Mouse (Mus musculus): ENCODE measurements around the gene Higd1b. TPM values are rescaled to one million over a fixed set of nuclear protein-coding genes. Genes with fewer than 3 reads are reported as not detected.

Gene Higd1b
- polyA plus RNA-seq, 1 experiment, result 0.15 TPM

GRCm38 (mm10) chr11:102858951-102859350 lies 23.3 kb downstream of the Higd1b start:
- no peak overlapping the region for H3K27ac ChIP-seq (ENCODE audit: insufficient read depth, low read length)
- no peaks in the 10 kb centered on the region for H3K4me1 ChIP-seq (ENCODE audit: control insufficient read depth, insufficient read depth, insufficient read length)
- no peak for TF ChIP-seq CTCF (IDR thresholded peaks at IDR 0.05; ENCODE audit: extremely low read depth, insufficient read depth, insufficient read length, insufficient replicate concordance)
- DNase-seq (ENCODE audit: low read depth in 1 of 2, low spot score in 2 of 2), result no peak
- WGBS, result 95% methylated on average over 11 of the region's 11 CpGs
- H3K4me3 ChIP-seq (ENCODE audit: extremely low read depth, insufficient read depth, insufficient read length), result no peak overlapping the region
- peaks cover 34% of the 10 kb centered on the region for H3K36me3 ChIP-seq (ENCODE audit: control insufficient read depth, insufficient read depth, low read length)
- no peaks in the 10 kb centered on the region for H3K27me3 ChIP-seq (ENCODE audit: control insufficient read depth, insufficient read depth, low read length)

GRCm38 (mm10) chr11:102859933-102860332 lies 24.3 kb downstream of the Higd1b start:
- Histone ChIP-seq H3K4me3 (ENCODE audit: extremely low read depth, insufficient read depth, insufficient read length) (no peak overlapping the region), H3K27me3 (ENCODE audit: control insufficient read depth, insufficient read depth, low read length) (no peaks in the 10 kb centered on the region), H3K36me3 (ENCODE audit: control insufficient read depth, insufficient read depth, low read length) (peaks cover 27% of the 10 kb centered on the region), H3K27ac (ENCODE audit: insufficient read depth, low read length) (no peak overlapping the region), H3K4me1 (ENCODE audit: control insufficient read depth, insufficient read depth, insufficient read length) (no peaks in the 10 kb centered on the region)
- TF ChIP-seq POLR2A (IDR thresholded peaks at IDR 0.05; ENCODE audit: low read depth, low read length) (no peak), CTCF (IDR thresholded peaks at IDR 0.05; ENCODE audit: extremely low read depth, insufficient read depth, insufficient read length, insufficient replicate concordance) (no peak)
- no peak for DNase-seq (ENCODE audit: low read depth in 1 of 2, low spot score in 2 of 2)
- WGBS, result 94% methylated on average over 8 of the region's 8 CpGs

GRCm38 (mm10) chr11:102864272-102864671 lies 28.6 kb downstream of the Higd1b start:
- H3K27ac ChIP-seq (ENCODE audit: insufficient read depth, low read length), result no peak overlapping the region
- DNase-seq (ENCODE audit: low read depth in 1 of 2, low spot score in 2 of 2), result peak in 1 of 2 experiments; percentile 33
- no peak overlapping the region for H3K4me3 ChIP-seq (ENCODE audit: extremely low read depth, insufficient read depth, insufficient read length)
- H3K4me1 ChIP-seq (ENCODE audit: control insufficient read depth, insufficient read depth, insufficient read length), result no peaks in the 10 kb centered on the region
- no peaks in the 10 kb centered on the region for H3K27me3 ChIP-seq (ENCODE audit: control insufficient read depth, insufficient read depth, low read length)
- TF ChIP-seq CTCF (IDR thresholded peaks at IDR 0.05; ENCODE audit: extremely low read depth, insufficient read depth, insufficient read length, insufficient replicate concordance), result no peak
- TF ChIP-seq POLR2A (IDR thresholded peaks at IDR 0.05; ENCODE audit: low read depth, low read length), result no peak
- WGBS, result 24% methylated on average over 4 of the region's 4 CpGs
- peaks cover 39% of the 10 kb centered on the region for H3K36me3 ChIP-seq (ENCODE audit: control insufficient read depth, insufficient read depth, low read length)

- no peak overlapping the region for H3K4me3 ChIP-seq (ENCODE audit: extremely low read depth, insufficient read depth, insufficient read length)
- H3K27ac ChIP-seq (ENCODE audit: insufficient read depth, low read length), result no peak overlapping the region
- no peaks in the 10 kb centered on the region; the same call in 1 of the 2 replicates for H3K4me1 ChIP-seq (ENCODE audit: control insufficient read depth, insufficient read depth, insufficient read length)
- DNase-seq (ENCODE audit: low read depth in 1 of 2, low spot score in 2 of 2), result no peak
- H3K36me3 ChIP-seq (ENCODE audit: control insufficient read depth, insufficient read depth, low read length), result peaks cover 22% of the 10 kb centered on the region
- H3K27me3 ChIP-seq (ENCODE audit: control insufficient read depth, insufficient read depth, low read length), result no peaks in the 10 kb centered on the region
- WGBS, result 94% methylated on average over 7 of the region's 7 CpGs
- TF ChIP-seq POLR2A (IDR thresholded peaks at IDR 0.05; ENCODE audit: low read depth, low read length) (no peak), CTCF (IDR thresholded peaks at IDR 0.05; ENCODE audit: extremely low read depth, insufficient read depth, insufficient read length, insufficient replicate concordance) (no peak)
Observed at GRCm38 (mm10) chr11:102874801-102875334, 39.2 kb downstream of the Higd1b start.

- H3K36me3 ChIP-seq (ENCODE audit: control insufficient read depth, insufficient read depth, low read length), result peaks cover 8% of the 10 kb centered on the region; the same call in 1 of the 2 replicates
- H3K27ac ChIP-seq (ENCODE audit: insufficient read depth, low read length), result no peak overlapping the region
- DNase-seq (ENCODE audit: low read depth in 1 of 2, low spot score in 2 of 2), result no peak
- TF ChIP-seq POLR2A (IDR thresholded peaks at IDR 0.05; ENCODE audit: low read depth, low read length) (no peak), CTCF (IDR thresholded peaks at IDR 0.05; ENCODE audit: extremely low read depth, insufficient read depth, insufficient read length, insufficient replicate concordance) (no peak)
- no peak overlapping the region for H3K4me3 ChIP-seq (ENCODE audit: extremely low read depth, insufficient read depth, insufficient read length)
- 71% methylated on average over 2 of the region's 2 CpGs for WGBS
- no peaks in the 10 kb centered on the region; the same call in 1 of the 2 replicates for H3K4me1 ChIP-seq (ENCODE audit: control insufficient read depth, insufficient read depth, insufficient read length)
- no peaks in the 10 kb centered on the region for H3K27me3 ChIP-seq (ENCODE audit: control insufficient read depth, insufficient read depth, low read length)
Observed at GRCm38 (mm10) chr11:102879558-102879957, 43.9 kb downstream of the Higd1b start.

- Histone ChIP-seq H3K4me3 (ENCODE audit: extremely low read depth, insufficient read depth, insufficient read length) (peak within 1 kb of the TSS; percentile 71), H3K27ac (ENCODE audit: insufficient read depth, low read length) (peak within 1 kb of the TSS; percentile 93), H3K4me1 (ENCODE audit: control insufficient read depth, insufficient read depth, insufficient read length) (no peaks in the 10 kb centered on the region; the same call in 1 of the 2 replicates), H3K27me3 (ENCODE audit: control insufficient read depth, insufficient read depth, low read length) (no peaks in the 10 kb centered on the region), H3K36me3 (ENCODE audit: control insufficient read depth, insufficient read depth, low read length) (peaks cover 5% of the 10 kb centered on the region; the same call in 1 of the 2 replicates)
- peak; percentile 87 to 90 for DNase-seq (ENCODE audit: low read depth in 1 of 2, low spot score in 2 of 2)
- under 1% methylated on average over 62 of the region's 62 CpGs for WGBS
- TF ChIP-seq CTCF (IDR thresholded peaks at IDR 0.05; ENCODE audit: extremely low read depth, insufficient read depth, insufficient read length, insufficient replicate concordance), result no peak
- peak; percentile 69 for TF ChIP-seq POLR2A (IDR thresholded peaks at IDR 0.05; ENCODE audit: low read depth, low read length)
Observed at GRCm38 (mm10) chr11:102880585-102881313, 45.1 kb downstream of the Higd1b start, which contains the start of the genes Eftud2 and Ccdc103. Eftud2 (minus strand) TSS chr11:102880985. Ccdc103 (plus strand) TSS chr11:102881204.

All from spleen, adult 2 months (tissue).